In genomic region chr1:118768831-118769230, GRCm38 (mm10) we compare ENCODE assay signal across 8 mouse cellular contexts.
A peak's percentile ranks its signal among the peaks of the same experiment; 100 is the strongest.
DNase-seq lines count a peak whose midpoint lies in the region; ATAC-seq and TF ChIP-seq lines count a peak whose summit lies in the region.

No protein-coding gene starts in this region.

- no peak for TF ChIP-seq EP300 in MEL (IDR thresholded peaks at IDR 0.05; ENCODE audit: low read depth in 1 of 2, low read length in 2 of 2)

- peaks cover 9% of the 10 kb centered on the region; the same call in 1 of the 2 replicates for H3K4me1 ChIP-seq in hindbrain, embryonic 10.5 days (replicated peaks)
- no peaks in the 10 kb centered on the region for H3K4me1 ChIP-seq in hindbrain, embryonic 12.5 days
- no peaks in the 10 kb centered on the region for H3K4me1 ChIP-seq in MEL (ENCODE audit: control insufficient read depth in 1 of 2, insufficient read depth in 2 of 2, low read length in 2 of 2)
- H3K4me1 ChIP-seq in hindbrain, embryonic 11.5 days (replicated peaks; ENCODE audit: control insufficient read depth, insufficient read depth, low read length), result no peaks in the 10 kb centered on the region
- H3K4me1 ChIP-seq in lung, adult 2 months (ENCODE audit: control insufficient read depth, insufficient read depth, low read length), result no peaks in the 10 kb centered on the region

- peak; percentile 49 for DNase-seq in hindbrain, embryonic 10.5 days (ENCODE audit: low spot score)
- DNase-seq in MEL (ENCODE audit: low read depth, low spot score), result peak; percentile 39
- DNase-seq in cerebellum, postnatal 36 days, result peak; percentile 33 to 55
- peak; percentile 73 for DNase-seq in hindbrain, embryonic 11.5 days (ENCODE audit: low spot score)
- peak; percentile 6 for DNase-seq in lung, adult 2 months
- peak; percentile 32 for DNase-seq in right cerebral cortex, postnatal 4 days
- DNase-seq in spleen, postnatal 14 days (ENCODE audit: low spot score in 2 of 2), result no peak

- peaks cover 9% of the 10 kb centered on the region; the same call in 1 of the 2 replicates for H3K27me3 ChIP-seq in hindbrain, embryonic 10.5 days (ENCODE audit: insufficient read depth, poor library complexity, severe bottlenecking)
- no peaks in the 10 kb centered on the region; the same call in 1 of the 2 replicates for H3K27me3 ChIP-seq in hindbrain, embryonic 12.5 days
- no peaks in the 10 kb centered on the region for H3K27me3 ChIP-seq in MEL (ENCODE audit: control insufficient read depth in 1 of 2, insufficient read depth in 2 of 2, low read length in 2 of 2)
- no peaks in the 10 kb centered on the region for H3K27me3 ChIP-seq in hindbrain, embryonic 11.5 days (ENCODE audit: control insufficient read depth, insufficient read depth, low read length)

- no peak overlapping the region for H3K9ac ChIP-seq in hindbrain, embryonic 12.5 days
- H3K9ac ChIP-seq in MEL (ENCODE audit: control insufficient read depth, low read depth, low read length, poor library complexity, severe bottlenecking), result no peak overlapping the region
- no peak overlapping the region for H3K9ac ChIP-seq in hindbrain, embryonic 11.5 days (ENCODE audit: low read depth, low read length)

- no peaks in the 10 kb centered on the region for H3K36me3 ChIP-seq in hindbrain, embryonic 10.5 days
- no peaks in the 10 kb centered on the region for H3K36me3 ChIP-seq in hindbrain, embryonic 12.5 days
- no peaks in the 10 kb centered on the region for H3K36me3 ChIP-seq in MEL (ENCODE audit: control insufficient read depth in 1 of 2, insufficient read depth in 2 of 2, low read length in 2 of 2)
- no peaks in the 10 kb centered on the region for H3K36me3 ChIP-seq in hindbrain, embryonic 11.5 days (ENCODE audit: control insufficient read depth, insufficient read depth, low read length)

- no peak for TF ChIP-seq POLR2A in MEL (IDR thresholded peaks at IDR 0.05; ENCODE audit: control insufficient read depth in 1 of 2, insufficient read depth in 1 of 2, low read depth in 1 of 2, low read length in 2 of 2, poor library complexity in 1 of 2)
- TF ChIP-seq POLR2A in lung, adult 2 months (IDR thresholded peaks at IDR 0.05; ENCODE audit: borderline replicate concordance, extremely low read depth, low read depth, low read length), result no peak

- no peaks in the 10 kb centered on the region for H3K9me3 ChIP-seq in hindbrain, embryonic 10.5 days
- H3K9me3 ChIP-seq in hindbrain, embryonic 12.5 days (replicated peaks), result no peaks in the 10 kb centered on the region
- no peaks in the 10 kb centered on the region for H3K9me3 ChIP-seq in MEL (replicated peaks; ENCODE audit: insufficient read depth, low read length)
- H3K9me3 ChIP-seq in hindbrain, embryonic 11.5 days (ENCODE audit: control insufficient read depth, low read length), result no peaks in the 10 kb centered on the region

- no peak overlapping the region for H3K4me3 ChIP-seq in hindbrain, embryonic 10.5 days
- no peak overlapping the region for H3K4me3 ChIP-seq in hindbrain, embryonic 12.5 days
- no peak overlapping the region for H3K4me3 ChIP-seq in MEL (ENCODE audit: control insufficient read depth in 1 of 2, insufficient read depth in 1 of 2, low read depth in 2 of 2, low read length in 2 of 2)
- H3K4me3 ChIP-seq in hindbrain, embryonic 11.5 days (ENCODE audit: low read depth, low read length), result no peak overlapping the region
- H3K4me3 ChIP-seq in lung, adult 2 months (replicated peaks; ENCODE audit: extremely low read depth, low read depth, low read length), result no peak overlapping the region

- ATAC-seq in hindbrain, embryonic 12.5 days (ENCODE audit: low FRiP score), result no peak
- 0 out of 2 replicates have a peak, but pooled peaks have one; percentile 30 for ATAC-seq in hindbrain, embryonic 11.5 days (ENCODE audit: low FRiP score)

- no peak overlapping the region for H3K4me2 ChIP-seq in hindbrain, embryonic 12.5 days (replicated peaks)
- H3K4me2 ChIP-seq in hindbrain, embryonic 11.5 days (replicated peaks; ENCODE audit: low read depth, low read length), result no peak overlapping the region

- no peaks in the 10 kb centered on the region for H3K79me2 ChIP-seq in MEL (ENCODE audit: control insufficient read depth, insufficient read depth, low read length, poor library complexity)

- TF ChIP-seq CTCF in MEL (IDR thresholded peaks at IDR 0.05 in 2 of 3, conservative IDR thresholded peaks at IDR 0.05 in 1 of 3; ENCODE audit: control insufficient read depth in 1 of 3, insufficient read depth in 1 of 3, low read depth in 2 of 3, low read length in 3 of 3, poor library complexity in 1 of 3, severe bottlenecking in 1 of 3), result peak; percentile 30 to 69 (median 46); a peak in 5 of 6 replicates
- TF ChIP-seq CTCF in lung, adult 2 months (IDR thresholded peaks at IDR 0.05; ENCODE audit: insufficient read depth, low read length), result 0 out of 2 replicates have a peak, but pooled peaks have one; percentile 9

- H3K27ac ChIP-seq in hindbrain, embryonic 10.5 days, result no peak overlapping the region
- H3K27ac ChIP-seq in hindbrain, embryonic 12.5 days, result no peak overlapping the region
- H3K27ac ChIP-seq in MEL (ENCODE audit: control insufficient read depth, low read depth, low read length), result no peak overlapping the region
- H3K27ac ChIP-seq in hindbrain, embryonic 11.5 days (ENCODE audit: low read depth, low read length), result no peak overlapping the region

- peak; percentile 78 for TF ChIP-seq RAD21 in MEL (IDR thresholded peaks at IDR 0.05; ENCODE audit: low read depth, low read length)

- 29% methylated on average over 4 of the region's 4 CpGs for WGBS in hindbrain, embryonic 10.5 days
- WGBS in hindbrain, embryonic 12.5 days, result 25% methylated on average over 4 of the region's 4 CpGs
- WGBS in hindbrain, embryonic 11.5 days, result 30% methylated on average over 4 of the region's 4 CpGs
- WGBS in lung, adult 2 months, result 29% methylated on average over 4 of the region's 4 CpGs

TF ChIP-seq in MEL, 35 proteins besides CTCF, POLR2A, EP300 and RAD21:
- no peak for TF ChIP-seq RCOR1 (IDR thresholded peaks at IDR 0.05; ENCODE audit: low read depth, low read length)
- peak; percentile 52 for TF ChIP-seq ZC3H11A (IDR thresholded peaks at IDR 0.05; ENCODE audit: low read depth, low read length)
- TF ChIP-seq SMC3 (IDR thresholded peaks at IDR 0.05; ENCODE audit: low read depth, low read length), result peak; percentile 66

Comparison
In these comparisons a context has a peak if more than half of its experiments do, and no peak if none do; other contexts are left out.
1. DNase-seq: peak in hindbrain, embryonic 10.5 days (single experiment), MEL (single experiment), cerebellum, postnatal 36 days (2 of 2), hindbrain, embryonic 11.5 days (single experiment), lung, adult 2 months (single experiment) and right cerebral cortex, postnatal 4 days (single experiment); none in spleen, postnatal 14 days (0 of 2).